Mouse (Mus musculus) adrenal gland, postnatal 25 days (tissue): ENCODE results near the gene Zranb2. TPM values are rescaled to one million over a fixed set of nuclear protein-coding genes. Genes with fewer than 3 reads are reported as not detected.

Experiments
- DNase-seq: peaks from one replicate; pipeline ENCODE4 v3.0.0; 2021; ENCODE audit warnings: mixed read lengths
- microRNA-seq, 2 experiments: library from miRNA; unstranded; fragments of <30 nt; microRNA quantifications; one replicate each; pipeline ENCODE4 v1.2.0; 2021
- total RNA-seq: library from RNA; stranded (reverse); gene quantifications from 2 replicates; pipeline ENCODE4 v1.2.3, GENCODE M21; 2021

Gene Zranb2
- total RNA-seq, 1 experiment from 2014 or later: 81.4 TPM

GRCm38 (mm10) chr3:157578469-157579170 is 44.7 kb downstream of the Zranb2 start:
- no peak for DNase-seq

- DNase-seq: no peak
Observed at GRCm38 (mm10) chr3:157579376-157579775, 45.4 kb downstream of the Zranb2 start.

- no peak for DNase-seq
Observed at GRCm38 (mm10) chr3:157580299-157580698, 46.3 kb downstream of the Zranb2 start.

- DNase-seq: no peak
Observed at GRCm38 (mm10) chr3:157581755-157582154, 47.8 kb downstream of the Zranb2 start.

- DNase-seq: no peak
Observed at GRCm38 (mm10) chr3:157582626-157583405, 48.9 kb downstream of the Zranb2 start.

- DNase-seq: peak; percentile 8
Observed at GRCm38 (mm10) chr3:157597837-157598379, 63.9 kb downstream of the Zranb2 start.

Small RNA genes within 50 kb of the gene (microRNA-seq; reads per million reads assigned to microRNA genes)
- gene Mir186: 179 to 214 reads per million in 2 experiments

Other genes starting within 250 kb of the Zranb2 start
- 11.0 and 12.5 TPM in 2 replicates for gene Ptger3, start 32.7 kb downstream of the Zranb2 start, total RNA-seq